Mouse (Mus musculus) heart, postnatal 4 days (tissue): ENCODE results near the gene Gm14124. TPM values are rescaled to one million over a fixed set of nuclear protein-coding genes. Genes with fewer than 3 reads are reported as not detected.
"Not testable (repeated sequence)": the region's sequence is repeated elsewhere in the genome, so short reads cannot be mapped to it uniquely, and the experiment has no call there.

Experiments
- DNase-seq: peaks from one replicate; pipeline ENCODE4 v3.0.0; 2021
- total RNA-seq, 2 experiments: library from RNA; stranded (reverse); gene quantifications; 2 replicates each; pipeline ENCODE4 v1.2.3; 2021

Gm14124 gene
- not detected for total RNA-seq

- DNase-seq = not testable (repeated sequence)
Measured at GRCm38 (mm10) chr2:150257291-150257690, at the start of gene Gm14124. TSS of gene Gm14124 (plus strand) at chr2:150257517.

DNA sequence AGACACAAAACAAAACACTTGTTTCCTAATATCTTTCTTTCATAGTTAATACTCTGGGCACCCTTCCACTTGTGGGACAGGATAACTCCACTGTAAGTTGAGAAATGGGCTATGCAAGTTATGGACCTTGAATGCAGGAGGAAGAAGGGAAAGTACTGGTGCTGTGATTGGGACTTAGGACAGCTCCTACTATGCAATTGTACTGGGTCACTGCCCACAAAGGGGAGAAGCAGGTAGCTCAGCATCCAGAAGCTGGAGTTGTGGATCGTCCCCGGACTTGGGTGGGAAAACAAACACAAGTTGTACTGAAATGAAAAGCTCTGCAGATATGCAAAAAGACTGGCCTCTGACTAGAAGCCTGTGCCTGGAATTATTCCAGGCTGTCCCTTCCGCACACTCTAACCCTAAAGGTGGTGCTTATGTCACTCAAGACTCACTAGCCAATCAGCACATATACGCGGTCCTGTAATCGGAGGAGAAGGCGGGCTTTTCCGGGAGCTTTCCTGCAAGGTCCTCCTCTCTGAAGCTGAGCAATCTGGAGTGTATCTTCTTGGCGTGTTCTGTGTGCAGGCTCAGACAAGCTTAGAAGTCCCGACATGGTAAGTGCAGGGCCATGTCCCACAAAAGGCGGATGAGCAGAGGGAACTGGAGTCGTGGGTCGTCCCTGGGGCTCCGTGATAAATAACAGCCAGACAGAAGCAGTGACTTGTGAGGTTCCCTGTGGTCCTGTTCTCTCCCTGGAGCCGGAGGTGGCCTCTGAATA is 39.5 kb upstream of the Gm14124 start, which contains the start of gene Zfp937:
TSS of gene Zfp937 (plus strand) at position 474 of the 763 bp plus-strand sequence.
- DNase-seq = peak; percentile 79

GRCm38 (mm10) chr2:150218363-150218725 is 39.0 kb upstream of the Gm14124 start:
- DNase-seq = not testable (repeated sequence)

- DNase-seq = not testable (repeated sequence)
Measured at GRCm38 (mm10) chr2:150223263-150223662, 34.1 kb upstream of the Gm14124 start.

- no peak for DNase-seq
Measured at GRCm38 (mm10) chr2:150243211-150243610, 14.1 kb upstream of the Gm14124 start.

GRCm38 (mm10) chr2:150255491-150255890 is 1.8 kb upstream of the Gm14124 start, which contains the start of gene Gm21994:
TSS of gene Gm21994 (minus strand) at chr2:150255591.
- DNase-seq = not testable (repeated sequence)

GRCm38 (mm10) chr2:150256861-150257260 is 456 bp upstream of the Gm14124 start:
- not testable (repeated sequence) for DNase-seq

GRCm38 (mm10) chr2:150293669-150294068 is 36.4 kb downstream of the Gm14124 start:
- no peak for DNase-seq

DNA sequence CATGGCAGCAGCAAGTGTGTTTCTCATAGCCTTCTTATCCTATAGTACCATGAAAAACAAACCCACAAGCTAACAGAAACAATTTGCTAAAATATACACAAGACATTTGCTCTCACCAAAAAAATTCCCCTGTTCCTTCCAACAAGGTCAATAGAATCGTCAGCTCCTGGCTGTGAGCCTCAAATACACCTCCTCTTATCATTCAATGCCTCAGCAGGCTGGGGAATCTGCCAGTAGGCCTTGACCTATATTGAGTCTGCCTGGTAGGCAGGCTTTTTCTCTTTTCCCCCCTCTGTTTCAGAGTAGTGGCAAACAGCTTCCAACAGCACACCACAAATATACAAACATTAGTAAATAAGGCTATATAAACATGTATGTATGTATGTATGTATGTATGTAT is 41.8 kb downstream of the Gm14124 start:
- DNase-seq = peak; percentile 10

- DNase-seq = no peak
Measured at GRCm38 (mm10) chr2:150307183-150307773, 50.0 kb downstream of the Gm14124 start.

- DNase-seq = peak; percentile 93
Measured at GRCm38 (mm10) chr2:150310952-150311884, 53.9 kb downstream of the Gm14124 start.

DNA sequence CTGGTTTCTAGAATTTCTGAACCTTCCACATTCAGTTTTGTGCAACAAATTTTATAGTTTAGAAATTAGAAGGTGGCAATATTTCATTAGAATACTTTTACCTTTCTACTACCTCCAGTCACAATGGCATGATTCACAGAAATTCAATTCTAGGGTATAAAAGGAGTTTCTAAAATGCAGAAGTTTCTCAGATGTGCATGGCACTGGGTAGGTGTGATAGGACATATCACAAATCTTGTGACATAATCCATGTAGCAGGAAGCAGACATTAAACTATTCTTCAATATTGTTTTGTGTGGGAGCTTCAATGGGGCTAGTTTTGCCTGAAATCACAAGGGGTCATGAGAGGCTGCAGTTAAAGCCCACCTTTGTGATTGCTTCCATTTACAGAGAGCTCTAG is 58.8 kb downstream of the Gm14124 start:
- DNase-seq = no peak

DNA sequence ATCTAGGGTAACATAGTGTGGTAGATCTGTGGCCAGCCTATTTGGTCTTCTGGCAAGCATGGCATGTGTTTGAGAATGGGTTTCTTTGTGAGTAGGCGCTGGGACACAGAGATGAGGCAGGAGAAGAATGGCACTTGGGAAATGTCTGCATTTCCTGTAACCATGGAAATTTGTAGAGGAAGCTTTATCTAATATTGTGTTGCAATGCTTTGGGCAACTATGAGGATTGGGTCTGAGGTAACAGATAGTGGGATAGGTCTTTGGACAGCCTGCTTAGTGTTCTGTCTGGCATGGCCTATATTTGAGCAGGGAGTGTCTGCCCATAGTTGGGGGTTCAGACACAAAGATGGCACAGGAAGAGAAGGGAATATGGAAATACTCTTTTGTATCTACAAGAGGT is 61.7 kb downstream of the Gm14124 start:
- no peak for DNase-seq

Other genes starting within 250 kb of the Gm14124 start
- gene Zfp120, start 120.8 kb upstream of the Gm14124 start, total RNA-seq = 1 to 10 TPM; 5.0 to 5.4 TPM
- gene Gm10770, start 77.8 kb upstream of the Gm14124 start, total RNA-seq = not detected
- gene Gm14139, start 75.8 kb upstream of the Gm14124 start, total RNA-seq = not detected
- 1 to 10 TPM; 3.6 to 3.9 TPM for gene Zfp937, start 39.4 kb upstream of the Gm14124 start, total RNA-seq
- 1 to 10 TPM; 2.4 to 3.5 TPM for gene Gm21994, start 1.9 kb upstream of the Gm14124 start, total RNA-seq
- 1 to 10 TPM; 2.8 TPM for gene Gm10130, start 66.2 kb downstream of the Gm14124 start, total RNA-seq
- gene 3300002I08Rik, start 105.2 kb downstream of the Gm14124 start, total RNA-seq = 1 to 10 TPM; 4.6 to 5.7 TPM
- gene Zfp442, start 194.0 kb downstream of the Gm14124 start, total RNA-seq = 1 to 10 TPM; 6.3 to 7.1 TPM
- under 1 TPM; 0.17 to 0.25 TPM for gene Zfp345, start 227.6 kb downstream of the Gm14124 start, total RNA-seq